Mouse (Mus musculus): ENCODE data around the gene Tcaf1. TPM values are rescaled to one million over a fixed set of nuclear protein-coding genes. Genes with fewer than 3 reads are reported as not detected.

Tcaf1 gene
- polyA plus RNA-seq, 1 experiment from 2014 or later: 210 TPM

GRCm38 (mm10) chr6:42676011-42676410 lies 33.9 kb downstream of the Tcaf1 start:
- H3K27ac ChIP-seq (replicated peaks): no peak overlapping the region
- no peaks in the 10 kb centered on the region for H3K4me1 ChIP-seq
- no peak for ATAC-seq (replicated peaks)
- H3K4me2 ChIP-seq (replicated peaks): no peak overlapping the region
- H3K36me3 ChIP-seq: peaks cover 79% of the 10 kb centered on the region
- H3K9ac ChIP-seq (replicated peaks): no peak overlapping the region
- 92% methylated on average over 3 of the region's 3 CpGs for WGBS
- H3K27me3 ChIP-seq: no peaks in the 10 kb centered on the region
- no peaks in the 10 kb centered on the region for H3K9me3 ChIP-seq
- H3K4me3 ChIP-seq: no peak overlapping the region

GRCm38 (mm10) chr6:42671767-42672166 lies 38.1 kb downstream of the Tcaf1 start:
- peaks cover 60% of the 10 kb centered on the region for H3K36me3 ChIP-seq

DNA sequence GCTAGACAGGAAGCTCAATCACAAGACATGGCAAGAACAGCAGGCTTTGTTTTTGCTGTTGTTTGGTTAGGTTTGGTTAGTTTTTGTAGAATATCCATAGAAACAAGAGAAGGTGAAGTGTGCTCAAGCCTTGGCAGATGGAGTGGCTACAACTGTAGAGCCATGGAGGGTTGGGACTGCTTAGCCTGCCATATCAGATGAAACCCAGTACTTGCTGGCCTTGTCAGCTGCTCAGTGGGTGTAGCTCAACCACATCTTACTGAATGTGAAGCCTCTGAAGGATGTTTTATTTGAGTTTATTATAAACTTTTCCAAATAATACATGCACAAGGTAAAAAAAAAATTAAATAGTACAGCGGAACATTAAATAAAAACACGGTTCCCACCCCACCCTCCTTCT lies 42.2 kb downstream of the Tcaf1 start:
- Histone ChIP-seq H3K27me3 (no peaks in the 10 kb centered on the region), H3K4me1 (no peaks in the 10 kb centered on the region), H3K27ac (replicated peaks) (no peak overlapping the region), H3K4me2 (replicated peaks) (no peak overlapping the region), H3K9me3 (no peaks in the 10 kb centered on the region), H3K9ac (replicated peaks) (no peak overlapping the region), H3K36me3 (peaks cover 24% of the 10 kb centered on the region), H3K4me3 (no peak overlapping the region)
- ATAC-seq (replicated peaks): no peak
- 92% methylated on average over 2 of the region's 2 CpGs for WGBS

More at GRCm38 (mm10) chr6:42671767-42672166, 38.1 kb downstream of the Tcaf1 start:
- no peak overlapping the region for H3K4me2 ChIP-seq (replicated peaks)
- no peak for ATAC-seq (replicated peaks)
- no peak overlapping the region for H3K4me3 ChIP-seq
- H3K27ac ChIP-seq (replicated peaks): no peak overlapping the region
- WGBS: 92% methylated on average over 1 of the region's 1 CpGs
- no peak overlapping the region for H3K9ac ChIP-seq (replicated peaks)
- no peaks in the 10 kb centered on the region for H3K9me3 ChIP-seq
- no peaks in the 10 kb centered on the region for H3K4me1 ChIP-seq
- no peaks in the 10 kb centered on the region for H3K27me3 ChIP-seq

GRCm38 (mm10) chr6:42661739-42662138 lies 48.1 kb downstream of the Tcaf1 start:
- ATAC-seq (replicated peaks): no peak
- Histone ChIP-seq H3K9me3 (no peaks in the 10 kb centered on the region), H3K27me3 (no peaks in the 10 kb centered on the region), H3K27ac (replicated peaks) (no peak overlapping the region), H3K4me3 (no peak overlapping the region), H3K36me3 (no peaks in the 10 kb centered on the region), H3K9ac (replicated peaks) (no peak overlapping the region), H3K4me2 (replicated peaks) (no peak overlapping the region), H3K4me1 (no peaks in the 10 kb centered on the region)
- 71% methylated on average over 2 of the region's 2 CpGs for WGBS

DNA sequence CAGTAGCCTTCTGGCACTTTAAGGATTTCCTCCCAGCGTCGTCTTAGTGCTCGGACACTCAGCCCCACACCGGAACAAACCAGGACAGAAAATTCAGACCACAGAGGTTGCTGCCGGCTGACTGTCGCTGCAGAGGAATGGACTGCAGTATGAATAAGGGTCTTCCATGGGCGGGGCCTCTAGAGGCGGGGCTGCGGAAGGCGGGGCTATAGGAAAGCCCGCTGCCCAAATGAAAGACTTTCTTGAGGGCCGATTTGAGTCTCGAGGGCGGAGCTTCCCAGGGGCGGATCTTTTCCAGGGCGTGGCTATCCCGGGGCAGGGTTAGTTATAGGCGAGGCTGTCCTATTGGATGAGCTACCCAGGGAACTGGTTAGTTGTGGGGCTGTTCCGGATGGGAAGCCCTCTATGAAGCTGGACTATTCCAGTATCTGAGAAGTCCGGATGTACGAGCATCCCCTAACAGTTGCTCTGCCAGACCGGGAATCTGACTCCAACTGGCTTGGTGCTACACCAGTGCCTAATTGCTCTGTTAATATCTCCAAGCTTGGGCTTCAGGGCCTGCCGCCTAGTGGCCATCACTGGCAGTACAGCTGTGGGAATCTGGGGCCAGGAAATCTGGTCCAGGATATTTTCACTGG lies 64.9 kb downstream of the Tcaf1 start, which contains the start of gene Tcaf2:
Gene Tcaf2, minus strand, starts transcription at position 343 of the 638 bp plus-strand sequence.
- no peaks in the 10 kb centered on the region for H3K9me3 ChIP-seq
- H3K36me3 ChIP-seq: no peaks in the 10 kb centered on the region
- no peak within 1 kb of the TSS; the same call in 1 of the 2 replicates for H3K9ac ChIP-seq (replicated peaks)
- peak within 1 kb of the TSS; percentile 45 for H3K4me2 ChIP-seq (replicated peaks)
- H3K27me3 ChIP-seq: no peaks in the 10 kb centered on the region
- under 1% methylated on average over 23 of the region's 23 CpGs for WGBS
- ATAC-seq (replicated peaks): peak; percentile 97
- no peak within 1 kb of the TSS for H3K27ac ChIP-seq (replicated peaks)
- peak within 1 kb of the TSS; percentile 34 for H3K4me3 ChIP-seq
- H3K4me1 ChIP-seq: peaks cover 5% of the 10 kb centered on the region; the same call in 1 of the 2 replicates

GRCm38 (mm10) chr6:42634393-42634792 lies 75.5 kb downstream of the Tcaf1 start:
- WGBS: 93% methylated on average over 5 of the region's 5 CpGs
- no peaks in the 10 kb centered on the region for H3K27me3 ChIP-seq

GRCm38 (mm10) chr6:42631395-42631794 lies 78.5 kb downstream of the Tcaf1 start:
- Histone ChIP-seq H3K4me2 (replicated peaks) (no peak overlapping the region), H3K4me3 (no peak overlapping the region), H3K9me3 (no peaks in the 10 kb centered on the region), H3K27me3 (no peaks in the 10 kb centered on the region), H3K36me3 (no peaks in the 10 kb centered on the region), H3K9ac (replicated peaks) (no peak overlapping the region), H3K4me1 (no peaks in the 10 kb centered on the region), H3K27ac (replicated peaks) (no peak overlapping the region)
- WGBS: 75% methylated on average over 4 of the region's 4 CpGs
- ATAC-seq (replicated peaks): no peak

More at GRCm38 (mm10) chr6:42634393-42634792, 75.5 kb downstream of the Tcaf1 start:
- Histone ChIP-seq H3K4me1 (no peaks in the 10 kb centered on the region), H3K4me2 (replicated peaks) (no peak overlapping the region), H3K9me3 (no peaks in the 10 kb centered on the region), H3K27ac (replicated peaks) (no peak overlapping the region), H3K4me3 (no peak overlapping the region), H3K36me3 (no peaks in the 10 kb centered on the region), H3K9ac (replicated peaks) (no peak overlapping the region)
- ATAC-seq (replicated peaks): no peak

Other genes with a start within 250 kb of the Tcaf1 start
- gene Olfr458, start 244.9 kb downstream of the Tcaf1 start, polyA plus RNA-seq (2015; fragmentation: Nextera tagmentation; extraction: Ambion mirVana): not detected in 2 replicates
- gene Olfr457, start 233.8 kb downstream of the Tcaf1 start, polyA plus RNA-seq (2015; fragmentation: Nextera tagmentation; extraction: Ambion mirVana): not detected in 2 replicates
- not detected in 2 replicates for gene Olfr456, start 222.9 kb downstream of the Tcaf1 start, polyA plus RNA-seq (2015; fragmentation: Nextera tagmentation; extraction: Ambion mirVana)
- gene Olfr455, start 162.5 kb downstream of the Tcaf1 start, polyA plus RNA-seq (2015; fragmentation: Nextera tagmentation; extraction: Ambion mirVana): not detected in 2 replicates
- gene Tcaf3, start 112.4 kb downstream of the Tcaf1 start, polyA plus RNA-seq (2015; fragmentation: Nextera tagmentation; extraction: Ambion mirVana): not detected in 2 replicates
- gene Tcaf2, start 64.8 kb downstream of the Tcaf1 start, polyA plus RNA-seq (2015; fragmentation: Nextera tagmentation; extraction: Ambion mirVana): 1.3 and 1.7 TPM in 2 replicates
- gene Olfr453, start 29.3 kb upstream of the Tcaf1 start, polyA plus RNA-seq (2015; fragmentation: Nextera tagmentation; extraction: Ambion mirVana): not detected in 2 replicates
- gene Olfr38, start 46.3 kb upstream of the Tcaf1 start, polyA plus RNA-seq (2015; fragmentation: Nextera tagmentation; extraction: Ambion mirVana): not detected in 2 replicates
- gene Olfr452, start 75.0 kb upstream of the Tcaf1 start, polyA plus RNA-seq (2015; fragmentation: Nextera tagmentation; extraction: Ambion mirVana): not detected in 2 replicates
- not detected in 2 replicates for gene Olfr450, start 101.9 kb upstream of the Tcaf1 start, polyA plus RNA-seq (2015; fragmentation: Nextera tagmentation; extraction: Ambion mirVana)
- gene Olfr449, start 124.3 kb upstream of the Tcaf1 start, polyA plus RNA-seq (2015; fragmentation: Nextera tagmentation; extraction: Ambion mirVana): not detected in 2 replicates
- not detected in 2 replicates for gene Olfr448, start 180.4 kb upstream of the Tcaf1 start, polyA plus RNA-seq (2015; fragmentation: Nextera tagmentation; extraction: Ambion mirVana)
- not detected in 2 replicates for gene Olfr447, start 198.8 kb upstream of the Tcaf1 start, polyA plus RNA-seq (2015; fragmentation: Nextera tagmentation; extraction: Ambion mirVana)
- gene Olfr446, start 211.3 kb upstream of the Tcaf1 start, polyA plus RNA-seq (2015; fragmentation: Nextera tagmentation; extraction: Ambion mirVana): not detected in 2 replicates
- gene Olfr444, start 239.0 kb upstream of the Tcaf1 start, polyA plus RNA-seq (2015; fragmentation: Nextera tagmentation; extraction: Ambion mirVana): not detected in 2 replicates